Mouse (Mus musculus) liver, embryonic 11.5 days (tissue): ENCODE results near the gene Edn3. TPM values are rescaled to one million over a fixed set of nuclear protein-coding genes. Genes with fewer than 3 reads are reported as not detected.

Experiments used
- ATAC-seq: fragments of 200-750 bp; cut with Nextera tagmentation; replicated peaks from 2 replicates; pipeline ENCODE4 v1.8.0; 2017; ENCODE audit warnings: moderate number of reproducible peaks, mild to moderate bottlenecking, moderate TSS enrichment, moderate library complexity; ENCODE audit not compliant: low FRiP score
- DNase-seq: peaks from one replicate; pipeline ENCODE4 v3.0.0-alpha.2; 2017; ENCODE audit warnings: low spot score
- H3K27ac ChIP-seq: fragments of 300-500 bp; sonication (generic); 2 replicates; pipeline ENCODE4 v1.5.1; 2014; ENCODE audit warnings: mild to moderate bottlenecking, low read depth, low read length, control low read depth
- H3K27me3 ChIP-seq: fragments of 300-500 bp; sonication (generic); replicated peaks from 2 replicates; pipeline ENCODE4 v1.6.1; 2014; ENCODE audit warnings: low read length, mixed read lengths; ENCODE audit not compliant: control insufficient read depth, insufficient read depth
- H3K36me3 ChIP-seq: fragments of 300-500 bp; sonication (generic); 2 replicates; pipeline ENCODE4 v1.6.1; 2014; ENCODE audit warnings: mild to moderate bottlenecking, low read length, moderate library complexity, mixed read lengths; ENCODE audit not compliant: control insufficient read depth, insufficient read depth
- H3K4me1 ChIP-seq: fragments of 300-500 bp; sonication (generic); replicated peaks from 2 replicates; pipeline ENCODE4 v1.6.1; 2014; ENCODE audit warnings: low read length, mixed read lengths; ENCODE audit not compliant: control insufficient read depth, insufficient read depth
- H3K4me2 ChIP-seq: fragments of 300-500 bp; sonication (generic); 2 replicates; pipeline ENCODE4 v1.6.1; 2014; ENCODE audit warnings: mild to moderate bottlenecking, control low read depth, moderate library complexity
- H3K4me3 ChIP-seq: fragments of 300-500 bp; sonication (generic); 2 replicates; pipeline ENCODE4 v1.5.1; 2014; ENCODE audit warnings: low read depth, low read length, control low read depth
- H3K9ac ChIP-seq: fragments of 300-500 bp; sonication (generic); 2 replicates; pipeline ENCODE4 v1.6.1; 2014; ENCODE audit warnings: low read depth, low read length, control low read depth
- H3K9me3 ChIP-seq: fragments of 300-500 bp; sonication (generic); 2 replicates; pipeline ENCODE4 v1.6.1; 2016; ENCODE audit warnings: low read length, inconsistent platforms, mixed read lengths; ENCODE audit not compliant: control insufficient read depth
- WGBS: fragments of 180-500 bp; shearing (Covaris S2); extraction: QIAGEN DNeasy Blood & Tissue Kit; methylation state at CpG from one replicate; pipeline ENCODE4 v1.1.7; 2014; 5-methylcytosine and 5-hydroxymethylcytosine counted together
- polyA plus RNA-seq: library from polyadenylated mRNA; unstranded; fragments of >200 nt; fragmentation: Nextera tagmentation; extraction: Ambion mirVana; gene quantifications from 2 replicates; pipeline ENCODE4 v1.2.1, GENCODE M21; 2014

The Edn3 gene
- polyA plus RNA-seq, 1 experiment from 2014 or later: 2.0 TPM

DNA sequence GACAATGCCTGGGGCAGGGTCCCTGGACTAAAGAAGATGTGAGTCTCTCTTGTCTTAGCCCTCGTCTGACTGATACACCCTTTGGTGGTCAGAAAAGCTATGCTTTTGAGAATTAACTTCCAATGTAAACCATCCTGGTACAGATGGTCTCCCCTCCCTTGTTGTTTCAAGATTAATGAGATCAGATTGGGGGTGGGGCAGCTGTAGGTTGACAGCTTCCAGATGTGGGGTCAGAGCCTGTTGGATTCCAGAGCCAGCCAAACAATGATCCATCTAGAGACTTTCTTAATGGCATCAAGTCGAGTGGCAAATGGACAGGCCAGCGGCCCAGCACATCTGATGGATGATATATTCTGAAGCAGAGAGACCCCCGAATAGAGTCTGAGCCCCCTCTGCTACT is 48.9 kb downstream of the Edn3 start:
- Histone ChIP-seq H3K4me2 (no peak overlapping the region), H3K4me3 (no peak overlapping the region), H3K36me3 (no peaks in the 10 kb centered on the region), H3K4me1 (no peaks in the 10 kb centered on the region), H3K9ac (no peak overlapping the region), H3K27ac (no peak overlapping the region), H3K27me3 (no peaks in the 10 kb centered on the region), H3K9me3 (no peaks in the 10 kb centered on the region)
- DNase-seq (no peak), ATAC-seq (no peak)
- WGBS: 51% methylated on average over 4 of the region's 4 CpGs

DNA sequence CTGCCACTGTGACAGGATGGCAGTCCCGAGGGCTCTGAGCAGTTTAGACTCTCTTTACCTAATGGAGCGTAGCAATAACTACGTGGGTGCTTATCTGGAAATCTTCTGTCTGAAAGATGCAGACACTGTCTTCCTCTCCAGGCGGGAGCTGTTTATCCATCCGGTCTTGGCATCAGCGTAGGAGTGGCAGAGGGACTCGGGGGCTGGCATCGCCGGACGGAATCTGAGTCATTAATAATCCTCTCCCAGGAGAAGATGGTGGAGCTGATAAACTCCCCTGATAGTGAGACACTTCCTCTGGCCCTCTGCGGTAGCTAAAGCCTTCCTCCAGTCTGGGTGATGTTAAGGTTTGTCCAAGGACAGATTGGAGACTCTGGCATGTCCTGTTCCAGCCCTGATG is 52.9 kb downstream of the Edn3 start:
- H3K4me2 ChIP-seq: no peak overlapping the region
- no peaks in the 10 kb centered on the region for H3K36me3 ChIP-seq
- H3K9me3 ChIP-seq: no peaks in the 10 kb centered on the region
- H3K27ac ChIP-seq: no peak overlapping the region
- ATAC-seq (no peak), DNase-seq (no peak)
- no peaks in the 10 kb centered on the region for H3K27me3 ChIP-seq
- no peaks in the 10 kb centered on the region for H3K4me1 ChIP-seq
- H3K9ac ChIP-seq: no peak overlapping the region
- 67% methylated on average over 11 of the region's 11 CpGs for WGBS
- H3K4me3 ChIP-seq: no peak overlapping the region

DNA sequence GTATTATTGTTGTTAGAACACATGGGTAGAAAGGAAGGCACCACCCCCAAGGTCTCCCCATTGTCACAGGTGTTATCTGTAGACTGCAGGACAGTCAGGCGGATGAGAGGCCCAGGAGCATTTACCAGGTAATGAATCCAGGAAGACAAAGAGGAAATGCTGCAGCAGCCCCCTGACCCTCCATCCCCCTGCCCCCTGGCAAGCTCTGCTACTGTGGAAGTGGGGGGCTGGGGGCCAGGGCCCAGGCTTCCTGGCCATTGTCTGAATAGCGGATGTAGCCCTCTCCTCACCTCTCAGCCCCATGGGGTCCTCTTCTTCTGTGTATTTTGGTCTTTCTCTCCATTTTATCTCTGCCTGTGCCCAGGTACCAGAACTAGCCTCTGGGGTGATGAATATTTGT is 55.7 kb downstream of the Edn3 start:
- ATAC-seq: no peak
- WGBS: 69% methylated on average over 2 of the region's 2 CpGs
- H3K27me3 ChIP-seq: no peaks in the 10 kb centered on the region
- no peak overlapping the region for H3K4me2 ChIP-seq
- H3K9me3 ChIP-seq: no peaks in the 10 kb centered on the region
- no peak overlapping the region for H3K4me3 ChIP-seq
- no peaks in the 10 kb centered on the region for H3K36me3 ChIP-seq
- H3K9ac ChIP-seq: no peak overlapping the region
- no peaks in the 10 kb centered on the region for H3K4me1 ChIP-seq
- no peak for DNase-seq
- H3K27ac ChIP-seq: no peak overlapping the region

DNA sequence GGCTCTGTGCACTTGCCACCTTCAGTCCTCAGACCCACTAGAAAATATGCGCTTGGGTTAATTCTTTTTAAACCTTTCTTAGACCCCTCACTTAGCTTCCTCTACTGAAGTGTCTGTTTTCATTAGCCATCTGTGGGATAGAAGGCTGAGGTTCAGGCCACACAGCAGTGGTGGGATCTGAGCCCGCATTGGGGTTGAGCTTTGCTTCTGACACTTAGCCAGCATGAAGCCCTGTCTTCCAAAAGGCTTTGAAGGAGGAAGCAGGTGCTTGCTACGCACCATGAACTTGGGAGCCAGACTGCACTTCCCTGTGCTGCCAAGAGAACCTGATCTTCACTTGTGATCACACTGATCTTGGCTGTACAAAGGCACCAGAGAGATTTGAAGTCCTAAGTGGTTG is 59.9 kb downstream of the Edn3 start:
- no peak overlapping the region for H3K4me3 ChIP-seq
- H3K9ac ChIP-seq: no peak overlapping the region
- no peak overlapping the region for H3K27ac ChIP-seq
- WGBS: 77% methylated on average over 3 of the region's 3 CpGs
- no peak overlapping the region for H3K4me2 ChIP-seq
- no peaks in the 10 kb centered on the region for H3K4me1 ChIP-seq
- no peaks in the 10 kb centered on the region for H3K9me3 ChIP-seq
- no peaks in the 10 kb centered on the region for H3K27me3 ChIP-seq
- DNase-seq (no peak), ATAC-seq (no peak)
- H3K36me3 ChIP-seq: no peaks in the 10 kb centered on the region

DNA sequence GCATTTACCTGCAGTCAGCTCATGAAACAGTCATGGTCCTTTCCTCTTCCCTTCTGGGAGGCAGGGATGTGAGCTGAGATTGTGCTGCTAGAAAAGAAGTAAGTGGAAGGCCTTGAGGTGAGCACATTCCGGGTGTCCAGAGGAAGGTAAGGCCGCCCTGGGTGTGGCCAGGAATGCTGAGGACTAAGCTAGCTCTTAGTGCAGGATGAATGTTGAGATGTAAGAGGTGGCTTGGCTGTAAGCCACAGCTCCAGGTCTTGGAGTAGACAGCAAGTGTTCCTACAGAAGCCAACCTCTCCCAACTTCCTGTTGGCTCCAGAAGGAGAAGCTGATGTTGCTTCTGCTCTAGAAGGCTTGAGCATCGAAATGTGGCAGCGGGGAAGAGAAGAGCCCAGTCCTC is 67.4 kb downstream of the Edn3 start:
- no peaks in the 10 kb centered on the region for H3K4me1 ChIP-seq
- WGBS: 85% methylated on average over 4 of the region's 4 CpGs

DNA sequence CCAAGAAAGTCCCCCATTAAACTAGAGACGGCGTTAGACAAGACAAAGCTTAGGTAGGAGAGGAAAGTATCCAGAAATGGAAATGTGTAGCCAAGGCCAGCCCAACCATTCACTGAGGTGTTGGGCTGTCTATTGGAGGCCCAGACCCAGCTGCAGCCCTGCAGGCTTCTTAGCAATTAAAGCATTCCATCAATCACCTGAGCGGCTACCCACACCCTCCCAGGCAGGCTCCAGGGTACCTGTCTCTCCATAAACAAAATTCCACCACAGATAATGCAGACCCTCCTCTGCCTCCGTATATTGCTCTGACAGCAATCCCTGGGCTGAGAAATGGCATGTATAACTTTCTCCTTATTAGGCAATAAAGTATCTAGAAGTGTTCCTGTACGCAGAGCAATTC is 73.2 kb downstream of the Edn3 start:
- H3K27ac ChIP-seq: no peak overlapping the region
- no peak for ATAC-seq
- H3K4me3 ChIP-seq: no peak overlapping the region
- no peak overlapping the region for H3K9ac ChIP-seq
- no peak for DNase-seq
- H3K9me3 ChIP-seq: no peaks in the 10 kb centered on the region
- H3K4me1 ChIP-seq: no peaks in the 10 kb centered on the region
- H3K27me3 ChIP-seq: no peaks in the 10 kb centered on the region
- H3K4me2 ChIP-seq: no peak overlapping the region
- H3K36me3 ChIP-seq: no peaks in the 10 kb centered on the region
- WGBS: 67% methylated on average over 5 of the region's 5 CpGs

More for the DNA sequence above, 67.4 kb downstream of the Edn3 start:
- Histone ChIP-seq H3K9me3 (no peaks in the 10 kb centered on the region), H3K9ac (no peak overlapping the region), H3K27ac (no peak overlapping the region), H3K36me3 (no peaks in the 10 kb centered on the region), H3K27me3 (no peaks in the 10 kb centered on the region), H3K4me2 (no peak overlapping the region), H3K4me3 (no peak overlapping the region)
- no peak for ATAC-seq
- DNase-seq: no peak

Other genes starting within 250 kb of the Edn3 start
- gene Zfp831, start 117.1 kb upstream of the Edn3 start, polyA plus RNA-seq: 0.01 TPM in 1 of 2 replicates, not detected in the other
- gene Gm14444, start 249.6 kb downstream of the Edn3 start, polyA plus RNA-seq: not detected in 2 replicates